Mouse (Mus musculus) small intestine, adult 2 months (tissue): ENCODE results near the gene Syndig1.

Experiments
- CTCF ChIP-seq: fragments of 200-500 bp; IDR thresholded peaks from 2 replicates; pipeline ENCODE4 v1.5.1; 2012; ENCODE audit warnings: low read depth, mild to moderate bottlenecking, control low read depth, inconsistent platforms, low read length, moderate library complexity, mixed read lengths; ENCODE audit not compliant: insufficient replicate concordance, insufficient read length; ENCODE audit errors: extremely low read depth
- POLR2A ChIP-seq: fragments of 200-500 bp; IDR thresholded peaks from 2 replicates; pipeline ENCODE4 v1.6.1; 2012; ENCODE audit warnings: low read depth, mild to moderate bottlenecking, control low read depth, inconsistent platforms, low read length, moderate library complexity

DNA sequence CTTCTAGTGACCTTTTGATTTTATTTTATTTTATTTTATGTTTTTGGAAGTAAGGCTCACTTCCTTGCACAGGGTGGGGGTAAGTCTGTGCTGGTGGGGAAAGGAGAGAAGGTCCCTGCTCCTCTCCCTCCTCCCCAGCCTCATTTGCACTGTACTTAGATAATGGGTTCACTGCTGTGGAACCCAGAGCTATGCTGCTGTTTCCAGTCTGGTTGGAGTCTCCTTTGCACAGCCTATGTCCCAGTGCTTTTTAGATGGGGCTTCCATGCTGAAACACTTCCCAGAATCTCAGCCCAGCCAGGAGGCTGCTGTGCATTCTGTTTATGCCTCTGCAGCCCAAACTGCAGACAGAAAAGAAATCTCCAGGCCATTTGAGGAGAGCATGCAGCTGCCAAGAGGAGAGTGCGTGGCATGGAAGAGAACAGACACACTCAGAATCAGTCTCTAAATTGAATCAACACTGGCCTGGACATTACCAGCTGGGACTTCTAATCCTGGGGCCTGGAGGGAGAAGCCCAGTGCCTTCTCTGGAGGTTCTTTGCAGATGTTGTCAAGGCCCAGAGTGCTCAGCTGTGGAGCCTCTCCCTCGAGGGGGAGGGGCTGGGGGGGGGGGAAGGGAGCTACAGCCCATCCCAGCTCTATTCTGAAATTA is 104.4 kb downstream of the Syndig1 start:
- TF ChIP-seq POLR2A: no peak
- no peak for TF ChIP-seq CTCF
